Mouse (Mus musculus) heart, adult 8-10 months (tissue): ENCODE measurements around the gene Limd2. TPM values are rescaled to one million over a fixed set of nuclear protein-coding genes. Genes with fewer than 3 reads are reported as not detected.
"Not testable (repeated sequence)": the region's sequence is repeated elsewhere in the genome, so short reads cannot be mapped to it uniquely, and the experiment has no call there.

Experiments
- DNase-seq: peaks from one replicate; pipeline ENCODE4 v3.0.0; 2022; ENCODE audit warnings: low spot score
- total RNA-seq, 4 experiments: library from RNA; stranded (reverse); gene quantifications; 2 replicates each; pipeline ENCODE4 v1.2.4; 2022

The Limd2 gene
- total RNA-seq, 4 experiments from 2014 or later = 1.7 to 3.9 (median 3.4) TPM

GRCm38 (mm10) chr11:106126727-106127373 is 33.8 kb downstream of the Limd2 start:
- DNase-seq = not testable (repeated sequence)

- no peak for DNase-seq
Observed at GRCm38 (mm10) chr11:106125827-106126226, 34.8 kb downstream of the Limd2 start.

GRCm38 (mm10) chr11:106124784-106125183 is 35.9 kb downstream of the Limd2 start:
- no peak for DNase-seq

GRCm38 (mm10) chr11:106122736-106123135 is 37.9 kb downstream of the Limd2 start:
- peak; percentile 63 for DNase-seq

GRCm38 (mm10) chr11:106122221-106122620 is 38.4 kb downstream of the Limd2 start:
- no peak for DNase-seq

- no peak for DNase-seq
Observed at GRCm38 (mm10) chr11:106111688-106112087, 49.0 kb downstream of the Limd2 start.

Other genes with a start within 250 kb of the Limd2 start
- 10 to 100 TPM in 1 of 4 experiments, 1 to 10 TPM in 3; 7.5 to 11.0 (median 8.7) TPM for gene Cyb561, start 207.5 kb downstream of the Limd2 start, total RNA-seq
- gene Ace, start 192.9 kb downstream of the Limd2 start, total RNA-seq = 10 to 100 TPM; 13.9 to 25.6 (median 19.4) TPM
- not detected for gene Ace3, start 166.2 kb downstream of the Limd2 start, total RNA-seq
- gene Kcnh6, start 152.7 kb downstream of the Limd2 start, total RNA-seq = not detected
- 10 to 100 TPM; 35.1 to 41.9 (median 38.4) TPM for gene Dcaf7, start 124.0 kb downstream of the Limd2 start, total RNA-seq
- 10 to 100 TPM; 56.4 to 73.0 (median 65.0) TPM for gene Taco1, start 94.8 kb downstream of the Limd2 start, total RNA-seq
- gene Map3k3, start 76.2 kb downstream of the Limd2 start, total RNA-seq = 10 to 100 TPM; 34.7 to 38.5 (median 36.1) TPM
- not detected for gene Gm10840, start within 50 bp of the Limd2 start, total RNA-seq
- 1 to 10 TPM; 4.8 to 8.5 (median 7.6) TPM for gene Strada, start 41.3 kb upstream of the Limd2 start, total RNA-seq
- gene Ccdc47, start 55.5 kb upstream of the Limd2 start, total RNA-seq = 10 to 100 TPM; 71.6 to 93.0 (median 85.9) TPM
- gene Ddx42, start 56.1 kb upstream of the Limd2 start, total RNA-seq = 10 to 100 TPM; 24.7 to 30.7 (median 27.3) TPM
- 10 to 100 TPM; 19.3 to 23.1 (median 21.2) TPM for gene Ftsj3, start 95.2 kb upstream of the Limd2 start, total RNA-seq
- gene Psmc5, start 95.3 kb upstream of the Limd2 start, total RNA-seq = 100 to 1,000 TPM in 3 of 4 experiments, 10 to 100 TPM in 1; 99.8 to 112 (median 103) TPM
- gene Smarcd2, start 112.1 kb upstream of the Limd2 start, total RNA-seq = 10 to 100 TPM; 14.3 to 16.7 (median 15.5) TPM
- under 1 TPM in 1 of 4 experiments, not detected in 3; 0.08 TPM for gene Tcam1, start 115.8 kb upstream of the Limd2 start, total RNA-seq
- not detected for gene Gh, start 141.0 kb upstream of the Limd2 start, total RNA-seq
- gene Cd79b, start 153.9 kb upstream of the Limd2 start, total RNA-seq = 1 to 10 TPM in 2 of 4 experiments, under 1 TPM in 2; 0.52 to 2.3 (median 1.0) TPM
- gene Scn4a, start 192.4 kb upstream of the Limd2 start, total RNA-seq = 10 to 100 TPM; 23.9 to 46.8 (median 31.4) TPM
- 1 to 10 TPM in 3 of 4 experiments, under 1 TPM in 1; 0.75 to 1.8 (median 1.5) TPM for gene Prr29, start 204.6 kb upstream of the Limd2 start, total RNA-seq
- gene Icam2, start 227.2 kb upstream of the Limd2 start, total RNA-seq = 10 to 100 TPM; 15.6 to 28.2 (median 21.5) TPM